Mouse (Mus musculus): ENCODE data around the gene Abcc2. TPM values are rescaled to one million over a fixed set of nuclear protein-coding genes. Genes with fewer than 3 reads are reported as not detected.

The Abcc2 gene
- polyA plus RNA-seq, 1 experiment, result not detected

GRCm38 (mm10) chr19:43776561-43776960 lies 5.4 kb upstream of the Abcc2 start:
- TF ChIP-seq FLI1 (IDR thresholded peaks at IDR 0.05; ENCODE audit: low read length) (no peak), GATA1 (IDR thresholded peaks at IDR 0.05; ENCODE audit: borderline replicate concordance, low read length) (no peak)
- Histone ChIP-seq H3K36me3 (replicated peaks; ENCODE audit: low read length) (no peaks in the 10 kb centered on the region), H3K27me3 (replicated peaks) (no peaks in the 10 kb centered on the region), H3K9me3 (no peaks in the 10 kb centered on the region), H3K4me3 (replicated peaks) (no peak overlapping the region), H3K4me1 (peaks cover 8% of the 10 kb centered on the region)

- no peak overlapping the region for H3K4me3 ChIP-seq (replicated peaks)
- no peaks in the 10 kb centered on the region for H3K36me3 ChIP-seq (replicated peaks; ENCODE audit: low read length)
- H3K4me1 ChIP-seq, result peaks cover 11% of the 10 kb centered on the region
- H3K9me3 ChIP-seq, result no peaks in the 10 kb centered on the region
- H3K27me3 ChIP-seq (replicated peaks), result no peaks in the 10 kb centered on the region
- TF ChIP-seq GATA1 (IDR thresholded peaks at IDR 0.05; ENCODE audit: borderline replicate concordance, low read length) (no peak), FLI1 (IDR thresholded peaks at IDR 0.05; ENCODE audit: low read length) (no peak)
These were observed 4.7 kb upstream of the Abcc2 start for GRCm38 (mm10) chr19:43777308-43777707.

GRCm38 (mm10) chr19:43780391-43780790 lies 1.6 kb upstream of the Abcc2 start:
- Histone ChIP-seq H3K4me3 (replicated peaks) (no peak overlapping the region), H3K4me1 (peaks cover 15% of the 10 kb centered on the region)
- TF ChIP-seq GATA1 (IDR thresholded peaks at IDR 0.05; ENCODE audit: borderline replicate concordance, low read length) (no peak), FLI1 (IDR thresholded peaks at IDR 0.05; ENCODE audit: low read length) (no peak)

GRCm38 (mm10) chr19:43784761-43785160 lies 2.8 kb downstream of the Abcc2 start:
- H3K9me3 ChIP-seq, result no peaks in the 10 kb centered on the region
- no peaks in the 10 kb centered on the region for H3K36me3 ChIP-seq (replicated peaks; ENCODE audit: low read length)
- H3K4me3 ChIP-seq (replicated peaks), result no peak overlapping the region
- H3K4me1 ChIP-seq, result peaks cover 22% of the 10 kb centered on the region
- H3K27me3 ChIP-seq (replicated peaks), result no peaks in the 10 kb centered on the region
- TF ChIP-seq GATA1 (IDR thresholded peaks at IDR 0.05; ENCODE audit: borderline replicate concordance, low read length), result no peak
- no peak for TF ChIP-seq FLI1 (IDR thresholded peaks at IDR 0.05; ENCODE audit: low read length)

More at GRCm38 (mm10) chr19:43780391-43780790, 1.6 kb upstream of the Abcc2 start:
- Histone ChIP-seq H3K9me3 (no peaks in the 10 kb centered on the region), H3K27me3 (replicated peaks) (no peaks in the 10 kb centered on the region), H3K36me3 (replicated peaks; ENCODE audit: low read length) (no peaks in the 10 kb centered on the region)

GRCm38 (mm10) chr19:43786249-43787026 lies 4.4 kb downstream of the Abcc2 start:
- Histone ChIP-seq H3K4me3 (replicated peaks) (no peak overlapping the region), H3K4me1 (peaks cover 22% of the 10 kb centered on the region)
- no peak for TF ChIP-seq GATA1 (IDR thresholded peaks at IDR 0.05; ENCODE audit: borderline replicate concordance, low read length)
- no peak for TF ChIP-seq FLI1 (IDR thresholded peaks at IDR 0.05; ENCODE audit: low read length)

GRCm38 (mm10) chr19:43789817-43790216 lies 7.8 kb downstream of the Abcc2 start:
- peaks cover 15% of the 10 kb centered on the region for H3K4me1 ChIP-seq
- TF ChIP-seq GATA1 (IDR thresholded peaks at IDR 0.05; ENCODE audit: borderline replicate concordance, low read length) (no peak), FLI1 (IDR thresholded peaks at IDR 0.05; ENCODE audit: low read length) (no peak)
- H3K27me3 ChIP-seq (replicated peaks), result peaks cover 5% of the 10 kb centered on the region
- no peak overlapping the region for H3K4me3 ChIP-seq (replicated peaks)
- H3K36me3 ChIP-seq (replicated peaks; ENCODE audit: low read length), result no peaks in the 10 kb centered on the region
- H3K9me3 ChIP-seq, result no peaks in the 10 kb centered on the region

More at GRCm38 (mm10) chr19:43786249-43787026, 4.4 kb downstream of the Abcc2 start:
- no peaks in the 10 kb centered on the region for H3K36me3 ChIP-seq (replicated peaks; ENCODE audit: low read length)
- H3K27me3 ChIP-seq (replicated peaks), result no peaks in the 10 kb centered on the region
- no peaks in the 10 kb centered on the region for H3K9me3 ChIP-seq

- Histone ChIP-seq H3K27me3 (replicated peaks) (peaks cover 5% of the 10 kb centered on the region), H3K4me3 (replicated peaks) (no peak overlapping the region), H3K9me3 (no peaks in the 10 kb centered on the region), H3K4me1 (peaks cover 3% of the 10 kb centered on the region), H3K36me3 (replicated peaks; ENCODE audit: low read length) (no peaks in the 10 kb centered on the region)
- no peak for TF ChIP-seq GATA1 (IDR thresholded peaks at IDR 0.05; ENCODE audit: borderline replicate concordance, low read length)
- TF ChIP-seq FLI1 (IDR thresholded peaks at IDR 0.05; ENCODE audit: low read length), result no peak
These were observed 10.5 kb downstream of the Abcc2 start for GRCm38 (mm10) chr19:43792537-43792936.

GRCm38 (mm10) chr19:43793951-43794350 lies 12.0 kb downstream of the Abcc2 start:
- H3K9me3 ChIP-seq, result no peaks in the 10 kb centered on the region
- H3K36me3 ChIP-seq (replicated peaks; ENCODE audit: low read length), result no peaks in the 10 kb centered on the region
- no peak for TF ChIP-seq FLI1 (IDR thresholded peaks at IDR 0.05; ENCODE audit: low read length)
- no peaks in the 10 kb centered on the region; the same call in 1 of the 2 replicates for H3K4me1 ChIP-seq
- H3K4me3 ChIP-seq (replicated peaks), result no peak overlapping the region
- H3K27me3 ChIP-seq (replicated peaks), result peaks cover 5% of the 10 kb centered on the region

GRCm38 (mm10) chr19:43795511-43795910 lies 13.5 kb downstream of the Abcc2 start:
- peaks cover 13% of the 10 kb centered on the region for H3K27me3 ChIP-seq (replicated peaks)
- H3K4me1 ChIP-seq, result no peaks in the 10 kb centered on the region
- TF ChIP-seq GATA1 (IDR thresholded peaks at IDR 0.05; ENCODE audit: borderline replicate concordance, low read length) (no peak), FLI1 (IDR thresholded peaks at IDR 0.05; ENCODE audit: low read length) (no peak)
- H3K36me3 ChIP-seq (replicated peaks; ENCODE audit: low read length), result no peaks in the 10 kb centered on the region
- H3K9me3 ChIP-seq, result no peaks in the 10 kb centered on the region
- no peak overlapping the region for H3K4me3 ChIP-seq (replicated peaks)

- no peaks in the 10 kb centered on the region for H3K9me3 ChIP-seq
- peaks cover 22% of the 10 kb centered on the region for H3K27me3 ChIP-seq (replicated peaks)
- H3K36me3 ChIP-seq (replicated peaks; ENCODE audit: low read length), result no peaks in the 10 kb centered on the region
These were observed 15.2 kb downstream of the Abcc2 start for GRCm38 (mm10) chr19:43797216-43797615.

More at GRCm38 (mm10) chr19:43797216-43797615, 15.2 kb downstream of the Abcc2 start:
- TF ChIP-seq FLI1 (IDR thresholded peaks at IDR 0.05; ENCODE audit: low read length) (no peak), GATA1 (IDR thresholded peaks at IDR 0.05; ENCODE audit: borderline replicate concordance, low read length) (no peak)
- Histone ChIP-seq H3K4me1 (no peaks in the 10 kb centered on the region; the same call in 1 of the 2 replicates), H3K4me3 (replicated peaks) (no peak overlapping the region)

Measured in megakaryocyte, embryonic 14.5 days (primary cell).